Mouse (Mus musculus): ENCODE measurements around the gene Cep112.

Cep112 gene

DNA sequence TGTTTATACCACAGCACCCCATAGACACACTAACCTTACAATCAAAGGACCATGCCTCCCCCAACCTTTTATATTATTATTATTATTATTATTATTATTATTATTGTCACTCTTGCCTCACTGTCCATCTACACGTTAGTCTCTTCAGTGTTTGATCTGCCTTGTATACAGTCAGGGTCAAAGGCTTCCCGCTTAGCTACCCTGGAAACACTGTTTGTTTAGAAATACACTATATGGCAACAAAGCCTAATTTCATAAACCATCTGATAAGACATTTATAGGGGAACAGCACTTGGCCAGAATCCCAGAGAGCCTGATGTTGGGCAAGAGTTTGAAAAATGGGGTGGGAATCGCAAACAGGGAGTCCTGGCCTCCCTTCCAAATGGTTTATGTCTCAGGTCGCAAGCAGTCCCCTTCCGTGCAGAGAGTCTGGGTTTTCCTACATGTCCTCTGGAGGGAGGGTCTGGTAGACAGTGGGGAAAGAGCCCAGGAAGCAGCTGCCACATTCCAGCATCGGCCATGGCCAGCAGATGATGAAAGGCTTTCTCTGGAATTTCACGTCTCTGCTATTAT is 451.7 kb downstream of the Cep112 start:
- DNase-seq (ENCODE audit: low spot score in 2 of 2) = no peak

DNA sequence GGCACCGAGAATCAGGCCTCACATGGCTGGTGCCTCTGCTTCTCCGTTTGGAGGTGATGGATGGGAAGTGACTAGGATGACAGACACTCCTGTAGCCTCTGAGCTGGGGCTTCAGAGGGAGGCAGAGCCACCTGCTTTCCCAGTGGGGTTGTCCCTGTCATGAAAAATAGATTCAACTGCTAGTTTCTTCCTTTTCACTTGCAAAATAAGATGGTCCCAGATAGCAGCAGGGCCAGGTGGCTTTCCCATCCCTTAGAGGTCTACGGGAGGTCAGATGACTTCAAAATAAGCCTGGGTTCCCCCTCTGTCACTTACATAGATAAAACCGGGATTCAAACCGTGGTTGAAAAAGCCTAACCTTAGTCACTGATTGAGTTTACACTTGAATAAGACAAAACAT is 452.5 kb downstream of the Cep112 start:
- no peak for DNase-seq (ENCODE audit: low spot score in 2 of 2)

DNA sequence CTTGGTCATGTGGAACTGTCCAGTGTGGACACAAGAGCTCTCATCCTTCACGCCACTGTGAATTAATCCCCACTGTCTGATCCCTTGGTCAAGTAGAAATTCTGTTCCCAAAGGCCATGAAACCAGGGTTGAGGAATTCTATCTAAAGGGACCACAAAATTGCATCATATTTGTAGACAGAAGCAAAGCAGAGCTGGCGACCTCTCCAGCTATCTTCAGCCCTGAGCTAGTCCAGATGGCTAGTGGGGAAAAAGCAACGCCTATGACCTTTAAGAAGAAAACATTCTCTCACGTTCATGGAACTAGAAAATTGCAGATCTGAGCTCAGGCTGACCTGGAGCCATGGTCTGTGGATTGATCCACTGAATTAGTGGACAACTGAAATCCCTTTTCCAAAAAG is 455.6 kb downstream of the Cep112 start:
- no peak for DNase-seq (ENCODE audit: low spot score in 2 of 2)

DNA sequence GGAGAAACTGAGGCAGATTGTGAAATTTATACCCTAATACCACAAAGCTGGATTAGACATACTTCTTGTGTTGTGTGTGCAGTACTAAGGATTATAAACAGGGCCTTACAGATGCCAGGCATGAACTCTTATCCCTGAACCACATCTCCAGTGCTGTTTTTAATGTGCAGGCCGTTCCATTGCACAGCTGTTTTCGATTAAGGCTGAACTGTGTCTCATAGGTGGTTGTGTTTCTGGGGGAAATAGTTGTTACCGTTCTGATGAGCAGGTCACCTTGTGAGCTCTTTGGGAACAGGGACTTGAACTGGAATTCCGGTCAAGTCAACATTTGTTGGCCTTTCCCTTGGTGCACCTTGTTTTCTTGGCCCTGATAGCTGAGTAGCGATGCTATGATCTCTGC is 456.7 kb downstream of the Cep112 start:
- no peak for DNase-seq (ENCODE audit: low spot score in 2 of 2)

DNA sequence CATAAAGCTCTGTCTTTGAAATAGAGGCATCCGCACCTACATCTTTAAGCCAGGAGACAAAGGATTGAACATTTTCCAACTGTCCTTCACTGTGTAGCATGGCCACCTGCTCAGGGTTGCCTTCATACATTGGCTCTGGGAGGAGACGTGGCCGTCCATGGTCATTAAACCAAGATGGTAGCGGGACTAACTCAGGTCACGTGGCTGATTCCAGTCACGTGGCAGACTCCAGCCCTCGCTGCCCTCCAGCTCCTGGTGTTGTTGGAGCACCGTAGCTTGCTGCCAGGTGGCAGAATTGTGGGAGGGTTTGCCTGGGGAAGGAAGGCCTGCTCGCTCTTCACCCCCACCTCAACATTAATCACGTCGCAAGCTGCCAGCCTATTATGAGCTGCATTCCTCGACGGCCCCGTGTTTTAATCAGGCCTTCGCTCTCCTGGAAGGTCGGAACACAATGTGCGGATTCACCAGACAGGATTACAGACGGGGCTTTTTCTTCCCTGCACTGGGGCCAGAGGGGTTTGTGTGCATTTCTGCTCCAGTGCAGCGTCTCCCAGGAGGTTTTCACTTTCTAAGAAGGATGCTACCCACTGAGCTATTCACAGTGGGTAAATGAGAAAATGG is 460.4 kb downstream of the Cep112 start:
- no peak for DNase-seq (ENCODE audit: low spot score in 2 of 2)

DNA sequence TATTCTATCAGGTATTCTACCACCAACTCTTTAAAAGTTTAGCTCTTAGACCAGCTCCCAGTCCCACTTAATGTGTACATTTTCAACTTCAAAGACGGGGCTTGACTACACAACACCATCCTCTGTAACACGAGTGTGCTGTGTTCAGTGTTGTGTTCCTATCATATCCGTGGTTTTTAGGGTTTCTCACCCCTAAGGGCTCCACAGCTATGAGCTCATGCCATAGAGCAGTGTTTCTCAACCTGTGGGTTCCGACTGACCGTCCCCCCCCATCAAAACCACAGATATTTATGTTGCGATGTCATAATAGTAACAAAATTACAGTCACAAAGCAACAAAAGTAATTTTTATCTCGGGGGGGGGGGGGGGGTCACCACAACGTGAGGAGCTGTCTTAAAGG is 461.1 kb downstream of the Cep112 start:
- no peak for DNase-seq (ENCODE audit: low spot score in 2 of 2)

DNA sequence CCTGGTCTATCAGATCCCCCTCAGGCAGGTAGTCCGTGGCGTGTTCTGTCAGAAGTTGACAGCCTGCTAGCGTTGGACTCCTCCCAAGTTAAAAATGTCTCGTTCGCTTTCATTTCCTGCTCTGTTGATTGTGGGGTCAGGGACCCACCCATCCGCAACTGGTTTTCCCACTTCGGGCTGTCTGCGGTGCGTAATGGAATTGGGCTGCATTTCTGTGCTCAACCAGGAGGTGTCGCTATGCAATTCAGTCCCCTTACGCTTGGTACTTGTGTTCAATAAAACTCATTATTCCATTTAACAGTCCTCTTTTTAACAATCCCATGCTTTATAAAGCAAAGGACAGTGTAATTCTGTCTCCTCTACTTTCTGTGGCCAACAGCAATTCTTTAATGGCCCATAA is 464.1 kb downstream of the Cep112 start:
- DNase-seq (ENCODE audit: low spot score in 2 of 2) = no peak

DNA sequence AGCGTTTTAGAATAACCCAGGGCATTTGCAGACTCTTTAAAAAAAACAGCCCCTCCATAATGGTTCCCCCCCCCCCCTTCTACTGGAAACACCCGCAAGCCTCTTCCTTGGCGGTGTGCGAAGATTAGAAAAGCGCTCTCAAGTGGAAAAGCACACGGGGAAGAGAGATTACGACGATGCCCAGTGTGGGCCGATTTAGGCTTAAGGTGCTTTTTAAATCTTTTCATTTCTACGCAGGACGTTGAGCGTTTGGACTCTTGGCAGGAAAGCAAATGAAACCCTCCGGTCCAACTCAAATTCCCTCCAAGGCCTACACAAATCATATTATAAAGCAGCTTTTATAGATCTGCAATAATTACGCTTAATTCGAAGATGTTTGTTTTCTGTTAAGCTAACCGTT is 465.6 kb downstream of the Cep112 start:
- DNase-seq (ENCODE audit: low spot score in 2 of 2) = no peak

DNA sequence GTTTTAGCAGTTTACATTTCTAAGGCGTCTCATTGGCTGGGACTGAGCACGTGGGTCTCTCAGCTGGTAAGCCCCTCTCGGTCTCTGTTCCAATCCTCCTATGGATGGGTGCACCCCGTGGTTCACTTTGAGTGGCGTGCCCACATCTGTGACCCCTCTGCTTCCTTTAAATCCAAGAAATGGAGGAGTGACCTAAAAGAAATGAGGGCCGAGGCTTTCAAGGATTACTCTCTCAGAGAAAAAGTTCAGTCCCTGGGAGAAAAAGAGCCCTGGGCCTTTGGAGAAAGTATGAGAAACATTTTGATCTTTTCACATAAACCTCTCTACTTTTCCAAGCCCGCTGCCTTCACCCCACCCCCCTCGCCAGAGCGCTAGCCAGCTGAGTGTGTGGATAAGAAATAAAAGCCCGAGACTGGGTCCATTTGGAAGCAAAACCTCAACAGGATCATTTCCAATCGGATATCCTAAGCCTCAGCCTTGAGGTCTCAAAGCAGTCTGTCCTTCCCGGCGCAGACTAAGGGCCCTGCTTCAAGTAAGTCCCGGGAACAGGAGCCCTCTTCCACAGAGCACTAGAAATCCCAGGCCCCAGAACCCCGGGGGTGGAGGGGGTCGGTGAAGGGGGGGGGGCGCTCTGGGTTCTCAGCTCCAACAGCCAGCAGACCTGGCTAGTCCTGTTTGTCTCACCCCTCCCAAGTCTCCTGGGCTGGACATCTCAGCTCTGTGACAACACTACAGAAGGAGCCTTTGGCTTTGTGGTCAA is 466.3 kb downstream of the Cep112 start:
- DNase-seq (ENCODE audit: low spot score in 2 of 2) = no peak

DNA sequence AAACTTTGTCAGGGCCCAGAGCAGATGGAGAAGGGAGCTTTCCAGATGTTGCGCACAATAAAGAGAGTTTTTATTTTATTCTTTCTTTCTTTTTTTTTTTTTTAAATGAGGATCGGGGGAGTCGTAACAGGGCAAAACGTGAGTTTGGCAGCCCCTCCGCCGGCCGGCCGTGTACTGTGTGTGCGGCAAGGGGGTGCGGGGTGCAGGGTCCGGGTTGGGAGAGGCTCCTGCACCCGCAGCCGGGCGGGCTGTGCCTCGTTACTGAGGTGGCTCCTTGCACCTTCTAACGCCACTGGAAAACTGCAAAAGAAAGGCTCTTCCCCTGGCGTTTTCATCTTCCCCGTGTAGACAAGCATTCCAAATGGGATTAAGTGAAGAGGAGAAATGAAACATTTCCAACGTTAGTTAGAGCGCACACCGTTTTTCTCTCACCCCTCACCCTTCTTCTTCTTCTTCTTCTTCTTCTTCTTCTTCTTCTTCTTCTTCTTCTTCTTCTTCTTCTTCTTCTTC is 466.9 kb downstream of the Cep112 start:
- no peak for DNase-seq (ENCODE audit: low spot score in 2 of 2)

DNA sequence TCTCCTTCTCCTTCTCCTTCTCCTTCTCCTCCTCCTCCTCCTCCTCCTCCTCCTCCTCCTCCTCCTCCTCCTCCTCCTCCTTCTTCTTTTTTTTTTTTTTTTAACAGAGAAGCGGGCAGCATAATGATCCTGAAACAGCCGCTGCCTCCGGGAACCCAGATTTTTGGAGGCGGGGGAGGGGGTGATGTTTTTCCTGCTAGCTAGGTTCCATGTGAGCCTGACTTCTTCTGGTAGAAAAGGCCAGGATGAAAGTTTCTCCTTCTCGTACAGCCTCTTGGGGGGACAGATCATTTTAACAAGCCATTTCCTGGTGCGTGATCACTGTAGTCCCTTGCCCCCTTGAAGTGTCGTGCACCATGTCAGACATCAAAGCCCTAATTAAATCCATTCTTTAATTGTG is 467.4 kb downstream of the Cep112 start:
- DNase-seq (ENCODE audit: low spot score in 2 of 2) = no peak

DNA sequence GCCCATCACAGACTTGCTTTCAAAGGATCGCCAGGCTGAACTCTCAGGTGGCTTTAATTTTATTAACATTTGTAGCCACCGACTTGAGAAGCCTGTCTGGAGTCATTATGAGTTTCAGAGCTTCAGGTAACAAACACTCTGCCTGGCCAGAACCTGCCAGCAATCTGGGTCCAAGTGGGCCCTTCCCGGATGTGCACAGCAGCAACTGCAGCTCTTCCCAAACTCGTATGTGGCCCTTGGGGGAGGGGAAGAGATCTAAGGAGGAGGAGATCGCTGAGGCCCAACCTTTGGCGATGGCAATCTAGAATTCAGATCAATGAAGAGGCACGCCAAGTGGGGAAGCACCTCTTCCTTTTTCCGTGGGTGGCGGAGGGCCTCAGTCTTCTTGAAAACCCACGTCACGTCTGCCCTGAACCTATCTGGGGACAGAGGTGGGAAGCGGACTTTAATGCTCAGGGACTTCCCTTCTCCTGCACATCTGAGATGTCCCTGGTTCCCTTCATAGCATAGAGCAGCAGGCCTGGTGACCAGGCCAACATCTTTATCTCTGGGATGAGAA is 468.3 kb downstream of the Cep112 start:
- no peak for DNase-seq (ENCODE audit: low spot score in 2 of 2)

DNA sequence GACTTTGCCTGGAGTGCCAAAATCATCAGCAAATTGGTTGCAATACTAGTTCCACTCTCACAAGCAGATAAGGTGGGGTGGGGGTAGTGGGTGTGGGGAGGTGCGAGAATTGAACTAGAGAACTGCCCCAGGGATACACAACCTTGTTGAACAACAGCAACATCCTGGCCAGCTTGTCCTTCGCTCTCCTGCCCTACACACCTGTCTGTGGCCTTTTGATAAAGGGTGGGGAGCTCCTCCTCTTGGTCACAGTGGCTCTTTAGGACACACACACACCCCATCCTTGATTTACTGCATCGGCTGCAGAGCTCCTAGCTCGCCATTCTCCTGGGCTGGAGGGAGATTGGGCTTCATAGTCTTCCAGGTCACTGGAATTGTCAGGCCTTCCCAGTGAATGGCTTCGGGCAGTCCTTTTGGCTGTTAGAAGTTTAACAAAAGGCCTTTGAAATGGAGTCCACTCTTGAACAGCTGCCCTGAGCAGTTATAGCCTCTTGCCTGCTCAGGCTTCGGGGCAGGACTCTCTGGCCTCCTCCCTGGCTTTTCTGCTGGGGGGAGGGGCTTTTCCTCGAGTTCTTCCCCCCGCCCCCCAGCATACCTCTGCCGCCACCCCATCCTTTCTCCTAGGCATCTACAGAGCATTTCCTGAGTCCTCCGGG is 469.0 kb downstream of the Cep112 start:
- no peak for DNase-seq (ENCODE audit: low spot score in 2 of 2)

DNA sequence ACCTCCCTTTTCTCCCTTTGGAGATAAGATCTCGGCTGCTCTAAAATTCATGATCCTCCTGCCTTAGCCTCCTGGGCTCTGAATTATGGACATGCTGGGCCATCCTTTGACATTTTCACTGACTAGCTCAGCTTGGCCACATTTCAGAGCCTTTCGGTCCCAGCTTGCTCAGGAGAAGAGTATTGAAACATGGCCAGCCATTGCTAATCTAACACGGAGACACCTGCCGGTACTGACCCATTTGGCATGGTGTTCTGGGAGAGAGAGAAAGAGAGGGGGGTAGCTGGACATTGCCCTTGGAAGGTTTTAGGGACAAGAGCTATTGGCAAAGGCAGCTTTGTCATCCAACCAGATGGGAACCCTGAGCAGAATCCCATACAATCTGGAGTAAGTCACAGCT is 472.0 kb downstream of the Cep112 start:
- DNase-seq (ENCODE audit: low spot score in 2 of 2) = no peak

DNA sequence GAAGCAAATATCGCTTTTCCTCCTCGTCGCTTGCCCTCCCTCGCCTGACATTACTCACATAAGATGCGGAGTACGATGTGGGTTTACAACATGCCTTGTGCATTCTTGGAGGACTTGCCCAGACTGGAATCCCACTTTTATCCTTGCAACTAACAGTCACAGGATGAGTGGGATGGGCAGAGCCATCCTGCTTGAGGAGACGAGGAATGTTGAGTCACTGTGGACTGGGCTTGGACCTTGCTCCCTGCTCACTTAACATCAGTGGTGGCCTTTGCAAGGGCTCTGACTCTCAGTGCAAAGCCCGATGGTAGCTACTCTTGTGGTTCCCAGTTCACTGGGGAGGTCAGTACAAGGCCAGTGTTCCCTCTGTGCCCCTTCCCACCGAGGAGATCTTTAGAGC is 473.1 kb downstream of the Cep112 start:
- no peak for DNase-seq (ENCODE audit: low spot score in 2 of 2)

DNA sequence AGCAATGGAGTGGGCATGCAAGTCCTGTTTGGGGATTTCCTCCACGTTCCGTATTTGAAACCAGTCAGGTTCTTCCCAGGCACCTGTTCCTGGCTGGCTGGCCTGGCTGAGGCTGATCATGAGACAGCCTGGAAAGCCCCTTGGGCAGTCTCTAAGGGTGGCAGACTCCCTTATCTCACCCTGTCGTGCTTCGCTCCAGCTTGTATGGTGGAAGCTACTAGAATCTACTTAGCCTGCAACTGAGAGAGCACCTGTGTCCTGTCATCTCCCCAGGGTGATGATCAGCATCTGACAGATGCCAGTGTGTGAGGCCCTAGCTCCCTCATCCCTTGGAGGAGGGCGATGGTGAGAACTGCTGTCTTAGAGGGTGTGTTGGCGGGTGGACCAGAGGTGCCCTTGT is 473.5 kb downstream of the Cep112 start:
- no peak for DNase-seq (ENCODE audit: low spot score in 2 of 2)

DNA sequence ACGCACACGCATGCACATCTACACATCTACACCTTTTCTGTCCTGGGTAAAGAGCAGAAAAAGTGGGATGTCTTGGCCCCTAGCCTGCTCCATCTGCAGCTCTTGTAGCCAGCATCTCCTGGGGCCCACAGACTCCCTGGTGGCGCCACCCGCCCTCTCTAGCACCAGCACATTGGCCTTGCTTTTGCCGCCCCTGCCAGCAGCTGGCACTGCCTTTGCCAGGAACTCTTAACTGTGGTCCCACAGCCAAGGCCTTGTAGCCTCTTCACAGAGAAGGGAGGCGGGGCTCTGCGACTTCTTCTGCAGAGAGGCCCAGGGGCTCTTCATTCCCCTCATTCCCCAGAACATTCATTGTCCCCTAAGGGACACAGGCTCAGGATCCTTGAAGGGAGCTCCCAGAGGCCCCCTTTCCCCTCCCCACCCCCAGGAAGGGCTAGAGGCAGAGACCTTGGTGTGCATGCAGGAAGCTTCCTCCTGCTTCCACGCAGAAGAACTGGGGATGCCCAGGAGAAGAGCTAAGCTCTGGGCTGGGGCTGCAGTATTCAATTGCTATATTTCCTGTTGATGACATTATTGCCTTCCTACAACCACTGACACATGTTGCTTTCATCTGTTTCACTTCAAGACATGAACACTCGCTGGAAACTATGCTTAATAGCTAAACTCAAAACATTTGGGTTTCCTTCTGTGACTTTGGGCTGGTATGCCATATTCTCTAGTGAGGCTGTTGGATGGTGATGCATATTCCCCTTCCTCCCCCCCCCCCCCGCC is 475.9 kb downstream of the Cep112 start:
- DNase-seq (ENCODE audit: low spot score in 2 of 2) = peak; percentile 53 to 58

DNA sequence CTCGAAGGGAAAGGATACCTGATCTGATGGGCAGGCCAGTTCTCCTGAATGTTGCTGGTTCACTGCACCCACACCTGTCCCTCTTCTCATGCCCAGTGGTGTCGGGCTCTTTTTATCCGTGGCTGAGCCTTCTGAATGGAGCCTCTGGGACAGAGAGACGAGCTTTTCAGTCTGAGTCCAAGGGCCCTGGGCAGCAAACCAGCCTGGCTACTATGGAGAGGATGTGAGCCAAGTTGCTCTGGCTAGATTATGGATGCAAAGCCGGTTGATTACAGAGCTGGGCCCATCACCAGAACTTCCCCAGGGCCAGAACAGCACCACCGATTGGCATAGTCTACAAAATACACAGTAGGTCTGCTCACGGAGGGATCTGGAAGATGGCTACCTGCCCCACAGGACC is 476.7 kb downstream of the Cep112 start:
- DNase-seq (ENCODE audit: low spot score in 2 of 2) = no peak

DNA sequence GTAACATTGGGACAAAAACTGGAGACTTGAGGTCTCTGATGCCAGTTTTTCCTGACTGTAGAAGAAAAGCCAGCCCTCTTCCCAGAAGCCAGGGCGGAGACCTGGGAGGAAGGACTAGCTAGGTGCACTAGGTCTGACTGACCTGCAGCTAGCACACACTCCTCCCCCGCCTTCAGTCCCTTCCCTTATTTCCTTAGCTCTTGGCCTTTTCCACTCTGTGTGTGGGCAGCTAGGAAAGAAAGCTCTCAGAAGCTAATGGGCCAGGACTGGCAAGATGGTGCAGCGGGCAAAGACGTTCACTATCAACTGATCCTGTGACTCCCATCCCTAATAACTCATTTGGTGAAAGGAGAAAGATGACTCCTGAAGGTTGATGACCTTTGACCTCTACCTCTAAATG is 477.3 kb downstream of the Cep112 start:
- no peak for DNase-seq (ENCODE audit: low spot score in 2 of 2)

DNA sequence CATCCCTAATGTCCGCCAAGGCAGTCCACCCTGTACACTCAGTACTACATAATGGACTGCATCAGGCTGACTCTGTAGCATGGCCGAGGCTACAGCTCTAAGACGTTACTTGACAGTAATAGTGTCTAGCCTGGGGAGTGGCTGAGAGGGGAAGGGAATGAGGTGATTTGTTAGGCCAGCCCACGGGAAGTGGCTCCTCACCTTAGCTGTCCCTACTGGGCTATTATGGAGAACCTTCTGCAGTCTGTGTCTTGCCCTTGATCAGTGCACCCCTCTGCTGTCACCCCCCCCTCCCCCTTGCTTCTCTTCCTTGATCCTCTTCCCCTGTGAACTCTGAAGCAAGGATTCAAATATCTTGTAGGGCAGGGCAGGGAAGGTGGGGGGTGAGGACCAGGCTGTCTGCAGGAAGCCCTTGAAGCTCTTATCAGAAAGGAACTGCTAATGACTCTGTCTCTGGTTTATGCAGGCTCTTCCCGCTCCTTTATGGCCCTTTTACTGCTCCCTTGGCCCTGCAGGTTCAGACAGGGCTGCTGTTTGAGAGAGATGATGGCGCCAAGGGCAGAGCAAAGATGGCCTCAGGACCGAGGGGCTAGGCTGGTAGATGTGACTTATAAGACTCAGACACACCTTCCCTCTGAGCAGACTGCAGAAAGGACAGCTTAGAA is 481.7 kb downstream of the Cep112 start:
- DNase-seq (ENCODE audit: low spot score in 2 of 2) = no peak
